Mouse (Mus musculus): ENCODE data around the gene Nudt3.

DNA sequence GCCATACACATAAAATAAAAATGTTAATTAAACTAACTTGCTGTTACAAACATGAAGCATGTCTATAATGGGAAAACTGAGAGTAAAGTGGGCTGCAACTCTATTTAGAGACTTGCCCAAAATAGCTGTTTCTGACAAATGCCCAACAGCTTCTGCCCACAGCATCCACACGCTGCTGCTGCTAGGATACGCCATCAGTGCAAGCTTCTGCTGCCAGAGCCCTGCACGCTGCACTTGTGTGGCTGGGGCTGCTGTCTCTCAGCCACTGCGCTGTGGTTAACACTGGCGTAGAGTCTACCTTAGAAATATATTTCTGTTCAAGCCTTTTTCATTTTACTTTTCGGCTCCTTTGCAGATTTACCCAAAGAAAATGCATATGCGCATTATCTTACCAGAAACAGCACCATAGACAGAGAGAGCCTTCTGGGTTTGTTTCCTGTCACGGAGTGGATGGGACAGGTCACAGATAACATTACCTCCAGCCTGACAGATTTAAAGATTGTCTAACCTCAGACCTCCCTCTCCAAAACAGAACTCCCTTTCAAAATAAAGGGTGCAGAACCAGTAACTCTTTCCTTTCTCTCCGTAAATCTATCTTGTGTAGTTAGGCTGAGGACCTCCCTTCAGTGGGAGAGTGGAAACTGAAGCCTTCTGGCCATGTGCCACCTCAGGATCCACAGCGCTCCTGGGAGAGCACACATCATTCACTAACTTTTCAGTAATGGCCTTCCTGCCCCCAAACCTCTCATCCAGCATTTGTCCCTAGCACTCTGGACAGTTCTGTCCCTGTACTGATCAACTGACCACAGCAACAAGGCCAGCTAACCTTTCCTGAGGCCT, 12.4 kb downstream of the Nudt3 start:
- TF ChIP-seq EP300 (IDR thresholded peaks at IDR 0.05) (no peak), CTCF (IDR thresholded peaks at IDR 0.05) (no peak)
